Mouse (Mus musculus): Measurements from ENCODE around the gene Esr2. TPM values are rescaled to one million over a fixed set of nuclear protein-coding genes. Genes with fewer than 3 reads are reported as not detected.

Gene Esr2
- polyA plus RNA-seq, 1 experiment from 2014 or later = 0.32 TPM

DNA sequence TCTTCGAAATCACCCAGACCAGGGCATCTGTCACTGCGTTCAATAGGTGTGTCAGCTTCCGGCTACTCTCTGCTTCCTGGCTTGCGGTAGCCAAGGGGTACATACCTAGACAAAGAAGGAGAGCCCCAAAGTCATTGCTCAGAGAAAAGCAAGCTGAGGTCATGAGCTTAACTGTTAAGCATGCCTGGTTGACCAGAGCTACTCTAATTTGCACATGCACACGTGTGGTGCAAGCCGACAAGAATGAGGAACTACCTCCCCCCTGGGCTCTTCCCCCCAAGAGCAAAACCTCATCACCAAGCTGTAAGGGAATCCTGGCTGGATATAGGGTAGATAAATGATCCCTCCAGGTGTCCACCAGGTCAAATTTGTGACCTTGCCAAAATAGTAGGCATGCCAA, 53.8 kb downstream of the Esr2 start:
- no peaks in the 10 kb centered on the region for H3K36me3 ChIP-seq (ENCODE audit: control insufficient read depth, insufficient read depth, low read length)
- H3K4me3 ChIP-seq (ENCODE audit: control insufficient read depth in 1 of 2, insufficient read depth in 1 of 2, low read depth in 1 of 2, low read length in 2 of 2) = no peak overlapping the region
- peaks cover under 1 to 4% of the 10 kb centered on the region in 2 experiments; a peak in 3 of 4 replicates for H3K4me1 ChIP-seq (ENCODE audit: control insufficient read depth in 2 of 2, insufficient read depth in 2 of 2, low read length in 2 of 2)
- no peak for ATAC-seq (ENCODE audit: insufficient number of reproducible peaks, insufficient read depth, low FRiP score, low read depth)
- no peaks in the 10 kb centered on the region for H3K27me3 ChIP-seq (ENCODE audit: control insufficient read depth, insufficient read depth, low read length)
- no peak overlapping the region for H3K27ac ChIP-seq (replicated peaks in 1 of 2; ENCODE audit: control insufficient read depth in 1 of 2, insufficient read depth in 1 of 2, low read depth in 2 of 2, low read length in 2 of 2)
- H3K4me2 ChIP-seq (ENCODE audit: low read length) = no peak overlapping the region
- no peaks in the 10 kb centered on the region for H3K9me3 ChIP-seq (ENCODE audit: control insufficient read depth, low read length)
- 86% methylated on average over 6 of the region's 6 CpGs for WGBS
- H3K9ac ChIP-seq (ENCODE audit: low read length) = no peak overlapping the region

GRCm38 (mm10) chr12:76117632-76118153, 59.4 kb downstream of the Esr2 start:
- Histone ChIP-seq H3K36me3 (ENCODE audit: control insufficient read depth, insufficient read depth, low read length) (no peaks in the 10 kb centered on the region), H3K9ac (ENCODE audit: low read length) (no peak overlapping the region), H3K4me1 (ENCODE audit: control insufficient read depth in 2 of 2, insufficient read depth in 2 of 2, low read length in 2 of 2) (peaks cover 6 to 11% of the 10 kb centered on the region in 2 experiments), H3K9me3 (ENCODE audit: control insufficient read depth, low read length) (no peaks in the 10 kb centered on the region), H3K4me2 (ENCODE audit: low read length) (no peak overlapping the region), H3K4me3 (ENCODE audit: control insufficient read depth in 1 of 2, insufficient read depth in 1 of 2, low read depth in 1 of 2, low read length in 2 of 2) (no peak overlapping the region), H3K27me3 (ENCODE audit: control insufficient read depth, insufficient read depth, low read length) (no peaks in the 10 kb centered on the region), H3K27ac (replicated peaks in 1 of 2; ENCODE audit: control insufficient read depth in 1 of 2, insufficient read depth in 1 of 2, low read depth in 2 of 2, low read length in 2 of 2) (peak overlapping the region; percentile 88 to 89)
- WGBS = 21% methylated on average over 4 of the region's 4 CpGs
- peak; percentile 74; the same call in 1 of the 2 replicates for ATAC-seq (ENCODE audit: insufficient number of reproducible peaks, insufficient read depth, low FRiP score, low read depth)

DNA sequence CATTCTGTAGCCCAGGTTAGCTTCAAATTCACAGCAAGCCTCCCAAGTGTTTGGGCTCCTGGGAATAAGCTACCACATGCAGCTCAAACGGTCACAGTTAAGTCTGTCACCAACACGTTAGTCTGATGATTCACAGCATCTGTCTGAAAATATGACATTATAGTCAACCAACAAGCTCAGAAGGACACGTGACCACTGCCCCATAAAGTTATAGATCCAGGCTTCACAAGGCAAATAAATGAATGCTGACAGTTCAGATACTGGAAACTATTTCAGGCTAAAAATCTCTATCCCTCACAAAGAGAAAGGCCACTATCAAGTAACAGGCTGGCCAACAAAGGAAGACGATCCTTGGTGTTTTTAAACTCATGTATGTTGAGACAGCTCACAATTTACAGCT, 60.5 kb downstream of the Esr2 start:
- H3K36me3 ChIP-seq (ENCODE audit: control insufficient read depth, insufficient read depth, low read length) = peaks cover under 1% of the 10 kb centered on the region; the same call in 1 of the 2 replicates
- peak overlapping the region; percentile 88 to 89; a peak in 3 of 4 replicates for H3K27ac ChIP-seq (replicated peaks in 1 of 2; ENCODE audit: control insufficient read depth in 1 of 2, insufficient read depth in 1 of 2, low read depth in 2 of 2, low read length in 2 of 2)
- no peak overlapping the region for H3K4me3 ChIP-seq (ENCODE audit: control insufficient read depth in 1 of 2, insufficient read depth in 1 of 2, low read depth in 1 of 2, low read length in 2 of 2)
- no peaks in the 10 kb centered on the region for H3K27me3 ChIP-seq (ENCODE audit: control insufficient read depth, insufficient read depth, low read length)
- H3K9me3 ChIP-seq (ENCODE audit: control insufficient read depth, low read length) = no peaks in the 10 kb centered on the region
- no peak overlapping the region for H3K4me2 ChIP-seq (ENCODE audit: low read length)
- H3K9ac ChIP-seq (ENCODE audit: low read length) = no peak overlapping the region
- WGBS = 63% methylated on average over 4 of the region's 4 CpGs
- no peak for ATAC-seq (ENCODE audit: insufficient number of reproducible peaks, insufficient read depth, low FRiP score, low read depth)
- peaks cover 6 to 11% of the 10 kb centered on the region in 2 experiments for H3K4me1 ChIP-seq (ENCODE audit: control insufficient read depth in 2 of 2, insufficient read depth in 2 of 2, low read length in 2 of 2)

DNA sequence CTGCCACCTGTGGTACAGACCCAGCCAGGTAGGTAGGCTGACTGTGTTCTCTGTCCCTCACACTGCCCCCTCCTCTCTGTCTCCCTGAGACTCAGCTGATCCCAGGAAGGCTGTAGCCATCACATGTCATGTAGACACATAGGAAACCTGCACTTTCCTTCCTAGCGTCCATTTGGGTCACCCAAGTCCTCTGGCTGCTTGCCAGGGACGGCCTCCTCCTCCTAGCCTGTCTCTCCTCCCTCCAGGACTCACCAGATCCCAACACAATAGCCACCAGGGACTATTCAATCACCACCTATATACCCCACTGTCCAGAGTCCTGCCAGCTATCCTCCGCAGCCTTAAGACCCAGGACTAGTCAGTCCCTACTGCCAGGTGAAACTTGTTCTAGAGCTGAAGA, 66.0 kb downstream of the Esr2 start:
- H3K9me3 ChIP-seq (ENCODE audit: control insufficient read depth, low read length) = no peaks in the 10 kb centered on the region
- no peak overlapping the region for H3K27ac ChIP-seq (replicated peaks in 1 of 2; ENCODE audit: control insufficient read depth in 1 of 2, insufficient read depth in 1 of 2, low read depth in 2 of 2, low read length in 2 of 2)
- no peak overlapping the region for H3K9ac ChIP-seq (ENCODE audit: low read length)
- WGBS = 61% methylated on average over 3 of the region's 3 CpGs
- no peak overlapping the region for H3K4me3 ChIP-seq (ENCODE audit: control insufficient read depth in 1 of 2, insufficient read depth in 1 of 2, low read depth in 1 of 2, low read length in 2 of 2)
- ATAC-seq (ENCODE audit: insufficient number of reproducible peaks, insufficient read depth, low FRiP score, low read depth) = no peak
- H3K36me3 ChIP-seq (ENCODE audit: control insufficient read depth, insufficient read depth, low read length) = peaks cover 53% of the 10 kb centered on the region
- peaks cover 0 to 4% of the 10 kb centered on the region in 2 experiments; a peak in 2 of 4 replicates for H3K4me1 ChIP-seq (ENCODE audit: control insufficient read depth in 2 of 2, insufficient read depth in 2 of 2, low read length in 2 of 2)
- H3K27me3 ChIP-seq (ENCODE audit: control insufficient read depth, insufficient read depth, low read length) = no peaks in the 10 kb centered on the region
- no peak overlapping the region for H3K4me2 ChIP-seq (ENCODE audit: low read length)

DNA sequence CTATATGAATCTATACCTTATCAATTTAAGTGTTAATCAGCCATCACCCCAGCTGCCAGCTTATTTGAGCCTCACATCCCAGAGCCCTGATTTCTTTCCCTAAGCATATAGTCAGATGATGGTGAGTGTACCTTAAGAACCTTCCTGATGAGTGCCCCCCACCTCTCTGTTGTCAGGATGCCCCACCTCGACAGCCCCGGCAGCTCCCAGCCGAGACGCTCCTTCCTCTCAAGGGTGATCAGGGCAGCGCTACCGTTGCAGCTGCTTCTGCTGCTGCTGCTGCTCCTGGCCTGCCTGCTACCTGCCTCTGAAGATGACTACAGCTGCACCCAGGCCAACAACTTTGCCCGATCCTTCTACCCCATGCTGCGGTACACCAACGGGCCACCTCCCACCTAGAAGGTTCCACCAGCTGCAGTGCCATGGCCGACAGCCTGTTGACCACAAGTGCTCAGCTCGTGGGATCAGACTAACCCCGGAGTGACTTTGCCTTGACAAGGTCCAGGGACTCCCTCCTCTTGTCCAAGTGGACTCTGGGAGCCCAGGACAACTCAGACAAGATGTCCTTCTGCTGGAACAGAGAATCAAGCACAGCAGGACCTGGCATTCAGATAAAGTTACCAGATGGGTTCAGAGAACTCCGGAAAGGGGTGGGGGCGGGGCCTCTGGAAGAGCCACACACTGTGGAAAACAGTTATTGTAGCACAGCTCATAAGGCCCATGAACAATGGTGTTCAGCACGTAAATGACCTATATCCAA, 67.2 kb downstream of the Esr2 start:
- H3K4me1 ChIP-seq (ENCODE audit: control insufficient read depth in 2 of 2, insufficient read depth in 2 of 2, low read length in 2 of 2) = no peaks in the 10 kb centered on the region
- H3K9ac ChIP-seq (ENCODE audit: low read length) = no peak overlapping the region
- no peaks in the 10 kb centered on the region for H3K9me3 ChIP-seq (ENCODE audit: control insufficient read depth, low read length)
- no peak overlapping the region for H3K4me2 ChIP-seq (ENCODE audit: low read length)
- WGBS = 79% methylated on average over 15 of the region's 15 CpGs
- H3K27me3 ChIP-seq (ENCODE audit: control insufficient read depth, insufficient read depth, low read length) = no peaks in the 10 kb centered on the region
- H3K36me3 ChIP-seq (ENCODE audit: control insufficient read depth, insufficient read depth, low read length) = peaks cover 65% of the 10 kb centered on the region
- no peak overlapping the region for H3K4me3 ChIP-seq (ENCODE audit: control insufficient read depth in 1 of 2, insufficient read depth in 1 of 2, low read depth in 1 of 2, low read length in 2 of 2)
- no peak for ATAC-seq (ENCODE audit: insufficient number of reproducible peaks, insufficient read depth, low FRiP score, low read depth)
- H3K27ac ChIP-seq (replicated peaks in 1 of 2; ENCODE audit: control insufficient read depth in 1 of 2, insufficient read depth in 1 of 2, low read depth in 2 of 2, low read length in 2 of 2) = no peak overlapping the region

- H3K27ac ChIP-seq (replicated peaks in 1 of 2; ENCODE audit: control insufficient read depth in 1 of 2, insufficient read depth in 1 of 2, low read depth in 2 of 2, low read length in 2 of 2) = no peak overlapping the region
- ATAC-seq (ENCODE audit: insufficient number of reproducible peaks, insufficient read depth, low FRiP score, low read depth) = no peak
- 85% methylated on average over 20 of the region's 20 CpGs for WGBS
- no peaks in the 10 kb centered on the region for H3K9me3 ChIP-seq (ENCODE audit: control insufficient read depth, low read length)
- no peak overlapping the region for H3K9ac ChIP-seq (ENCODE audit: low read length)
- no peak overlapping the region for H3K4me3 ChIP-seq (ENCODE audit: control insufficient read depth in 1 of 2, insufficient read depth in 1 of 2, low read depth in 1 of 2, low read length in 2 of 2)
- no peaks in the 10 kb centered on the region for H3K27me3 ChIP-seq (ENCODE audit: control insufficient read depth, insufficient read depth, low read length)
- peaks cover 99% of the 10 kb centered on the region for H3K36me3 ChIP-seq (ENCODE audit: control insufficient read depth, insufficient read depth, low read length)
- no peaks in the 10 kb centered on the region for H3K4me1 ChIP-seq (ENCODE audit: control insufficient read depth in 2 of 2, insufficient read depth in 2 of 2, low read length in 2 of 2)
- H3K4me2 ChIP-seq (ENCODE audit: low read length) = no peak overlapping the region
These were observed 72.3 kb downstream of the Esr2 start for GRCm38 (mm10) chr12:76104596-76105351.

- H3K27ac ChIP-seq (replicated peaks in 1 of 2; ENCODE audit: control insufficient read depth in 1 of 2, insufficient read depth in 1 of 2, low read depth in 2 of 2, low read length in 2 of 2) = no peak overlapping the region
- no peak overlapping the region for H3K4me2 ChIP-seq (ENCODE audit: low read length)
- 88% methylated on average over 12 of the region's 12 CpGs for WGBS
- no peaks in the 10 kb centered on the region for H3K4me1 ChIP-seq (ENCODE audit: control insufficient read depth in 2 of 2, insufficient read depth in 2 of 2, low read length in 2 of 2)
- H3K27me3 ChIP-seq (ENCODE audit: control insufficient read depth, insufficient read depth, low read length) = no peaks in the 10 kb centered on the region
- no peaks in the 10 kb centered on the region for H3K9me3 ChIP-seq (ENCODE audit: control insufficient read depth, low read length)
- ATAC-seq (ENCODE audit: insufficient number of reproducible peaks, insufficient read depth, low FRiP score, low read depth) = no peak
- no peak overlapping the region for H3K4me3 ChIP-seq (ENCODE audit: control insufficient read depth in 1 of 2, insufficient read depth in 1 of 2, low read depth in 1 of 2, low read length in 2 of 2)
- H3K36me3 ChIP-seq (ENCODE audit: control insufficient read depth, insufficient read depth, low read length) = peaks cover 99% of the 10 kb centered on the region
- H3K9ac ChIP-seq (ENCODE audit: low read length) = no peak overlapping the region
These were observed 74.4 kb downstream of the Esr2 start for GRCm38 (mm10) chr12:76102621-76103020.

Measured in heart, embryonic 14.5 days (tissue).